Mouse (Mus musculus) ovary, postnatal 36 days (tissue): ENCODE measurements around the gene Arid4a.
A peak's percentile ranks its signal among the peaks of the same experiment; 100 is the strongest.
"Not testable (repeated sequence)": the region's sequence is repeated elsewhere in the genome, so short reads cannot be mapped to it uniquely, and the experiment has no call there.

Experiments
- DNase-seq: peaks from one replicate; pipeline ENCODE4 v3.0.0; 2022; ENCODE audit warnings: low spot score, mixed read lengths

Gene Arid4a

GRCm38 (mm10) chr12:71016503-71017241 is 882 bp downstream of the Arid4a start:
- peak; percentile 67 for DNase-seq

GRCm38 (mm10) chr12:71017242-71017571 is 1.4 kb downstream of the Arid4a start:
- DNase-seq, result no peak

DNA sequence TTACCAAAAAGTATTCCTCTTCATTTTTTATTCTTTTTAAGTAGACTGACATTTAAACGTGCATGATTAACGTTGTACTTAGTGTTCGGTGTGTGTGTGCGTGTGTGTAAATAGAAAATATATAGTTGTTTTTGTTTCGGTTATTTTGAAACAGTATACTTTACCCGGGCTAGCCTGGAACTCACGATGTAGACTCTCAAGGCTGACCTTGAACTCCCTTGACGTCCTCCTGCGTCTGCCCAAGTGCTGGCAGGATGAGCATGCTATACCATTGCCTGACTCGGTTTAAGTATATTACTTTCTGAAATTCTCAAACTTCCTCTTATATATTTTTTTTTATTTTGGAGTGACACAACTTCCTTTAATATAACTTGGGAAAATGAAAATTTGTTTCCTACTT is 2.0 kb downstream of the Arid4a start:
- no peak for DNase-seq

GRCm38 (mm10) chr12:71019211-71019610 is 3.4 kb downstream of the Arid4a start:
- no peak for DNase-seq

- DNase-seq, result no peak
Observed at GRCm38 (mm10) chr12:71024411-71024810, 8.6 kb downstream of the Arid4a start.

DNA sequence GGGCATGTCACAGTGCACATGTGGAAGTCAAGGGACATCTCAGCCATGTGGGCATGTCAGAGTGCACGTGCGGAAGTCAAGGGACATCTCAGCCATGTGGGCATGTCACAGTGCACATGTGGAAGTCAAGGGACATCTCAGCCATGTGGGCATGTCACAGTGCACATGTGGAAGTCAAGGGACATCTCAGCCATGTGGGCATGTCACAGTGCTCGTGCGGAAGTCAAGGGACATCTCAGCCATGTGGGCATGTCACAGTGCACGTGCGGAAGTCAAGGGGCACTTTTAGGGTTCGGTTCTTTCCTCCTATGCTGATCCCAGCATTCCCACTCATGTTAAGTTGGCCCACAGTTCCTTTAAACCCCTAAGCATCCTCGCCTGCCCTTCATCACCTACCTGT is 12.5 kb downstream of the Arid4a start:
- DNase-seq, result not testable (repeated sequence)

- DNase-seq, result no peak
Observed at GRCm38 (mm10) chr12:71030260-71030659, 14.5 kb downstream of the Arid4a start.

- no peak for DNase-seq
Observed at GRCm38 (mm10) chr12:71030722-71031121, 14.9 kb downstream of the Arid4a start.

- DNase-seq, result no peak
Observed at GRCm38 (mm10) chr12:71035826-71036225, 20.0 kb downstream of the Arid4a start.

- DNase-seq, result no peak
Observed at GRCm38 (mm10) chr12:71036729-71037404, 21.1 kb downstream of the Arid4a start.

DNA sequence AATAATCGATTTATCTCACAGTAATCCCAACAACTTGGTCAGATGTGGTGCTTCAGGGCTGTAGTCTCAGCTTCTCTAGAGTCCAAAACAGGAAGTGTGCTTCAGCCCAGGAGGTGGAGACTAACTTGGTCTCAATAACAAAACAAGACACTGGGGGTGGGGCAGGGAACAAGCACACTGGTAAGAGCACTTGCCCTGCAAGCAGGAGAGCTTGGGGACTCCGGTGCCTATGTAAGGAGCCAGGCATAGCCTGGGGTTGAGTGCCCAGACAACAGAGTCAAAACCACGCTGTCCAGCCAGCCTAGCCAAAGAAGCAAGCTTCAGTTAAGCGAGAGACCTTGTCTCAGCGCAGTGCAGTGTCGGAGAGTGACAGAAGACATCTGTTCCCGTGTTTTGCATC is 24.7 kb downstream of the Arid4a start:
- peak; percentile 12 for DNase-seq

- no peak for DNase-seq
Observed at GRCm38 (mm10) chr12:71042451-71042850, 26.7 kb downstream of the Arid4a start.

DNA sequence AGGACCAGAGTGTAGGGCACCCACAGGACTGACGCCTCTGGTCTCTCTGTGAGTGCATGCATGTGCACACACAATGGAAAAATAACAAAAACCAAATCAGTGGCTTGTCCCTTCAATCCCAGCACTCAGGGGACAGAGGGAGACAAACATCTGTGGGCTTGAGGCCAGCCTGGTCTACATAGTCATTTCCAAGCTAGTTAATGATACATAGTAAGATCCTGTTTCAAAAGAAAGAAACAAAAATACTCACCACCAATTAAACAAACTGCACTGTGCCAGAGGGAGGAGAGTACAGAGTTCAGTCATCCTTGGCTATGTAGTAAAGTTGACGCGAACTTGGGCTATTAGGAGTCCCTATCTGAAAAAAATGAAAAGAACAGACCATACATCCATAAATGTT is 27.8 kb downstream of the Arid4a start:
- DNase-seq, result no peak

DNA sequence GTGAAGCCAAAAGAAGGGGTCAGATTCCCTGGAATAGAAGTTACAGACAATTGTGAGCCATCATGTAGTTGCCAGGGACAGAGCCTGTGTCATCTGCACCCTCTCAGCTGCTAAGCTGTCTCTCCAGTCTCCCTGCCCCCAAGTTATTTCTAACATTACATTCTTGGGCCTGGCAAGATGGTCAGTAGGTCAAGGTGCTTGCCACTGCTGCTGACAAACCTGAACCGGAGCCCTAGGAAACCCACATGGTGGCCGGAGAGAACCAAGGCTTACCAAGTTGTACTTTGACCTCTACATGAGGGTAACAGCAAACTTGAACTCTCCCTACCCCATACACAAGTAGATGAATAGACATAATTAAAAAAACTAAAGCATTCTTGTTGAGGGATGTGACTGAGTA is 28.7 kb downstream of the Arid4a start:
- no peak for DNase-seq

GRCm38 (mm10) chr12:71046501-71046900 is 30.7 kb downstream of the Arid4a start:
- DNase-seq, result no peak

DNA sequence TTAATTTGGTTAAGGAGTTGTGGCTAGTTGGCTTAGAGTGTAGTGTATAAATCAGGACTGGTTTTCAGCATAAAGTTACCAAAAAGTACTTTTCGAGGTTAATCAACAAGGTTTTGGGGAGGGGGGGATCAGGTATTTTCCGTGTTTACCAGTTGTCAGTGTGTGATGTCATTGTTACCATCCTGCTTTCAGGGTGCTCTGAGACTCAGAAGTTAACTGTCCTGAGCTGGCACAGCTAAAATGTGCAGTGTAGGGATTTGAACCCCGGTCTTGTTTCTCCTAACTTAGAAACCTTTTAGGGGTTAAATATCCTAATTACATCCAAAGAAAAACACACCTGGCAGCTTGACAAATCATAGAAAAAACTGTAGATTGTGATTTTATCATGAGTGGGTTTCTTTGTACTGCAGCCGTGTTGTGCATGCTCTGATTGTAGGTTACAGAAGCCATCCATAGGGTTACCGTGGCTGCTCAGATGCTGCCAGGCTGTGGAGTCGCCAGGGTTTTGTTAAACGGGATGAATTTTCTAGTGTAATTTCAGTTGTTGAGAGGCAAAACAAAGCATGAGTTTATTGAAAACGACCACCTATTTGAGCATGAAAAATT is 31.8 kb downstream of the Arid4a start:
- DNase-seq, result no peak

DNA sequence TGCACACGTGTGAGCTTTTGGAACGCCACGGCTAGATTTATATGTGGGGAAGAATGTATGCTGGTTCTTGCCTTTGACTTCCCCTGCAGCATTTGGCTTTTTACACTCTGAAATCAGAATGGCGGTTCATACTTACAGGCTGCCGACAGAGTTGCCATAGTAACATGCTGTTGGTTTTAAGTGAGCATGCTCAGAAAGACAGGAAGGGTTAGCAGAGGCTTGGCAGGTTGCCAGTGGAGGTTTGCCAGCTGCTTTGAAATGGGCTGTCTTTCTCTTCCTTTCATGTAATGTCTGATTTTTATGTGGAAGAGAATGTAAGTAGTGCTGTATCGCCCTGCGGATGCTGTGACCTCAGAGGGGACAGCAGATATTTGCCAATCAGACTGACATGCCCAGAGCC is 32.3 kb downstream of the Arid4a start:
- DNase-seq, result peak; percentile 89

- no peak for DNase-seq
Observed at GRCm38 (mm10) chr12:71048561-71048960, 32.8 kb downstream of the Arid4a start.

DNA sequence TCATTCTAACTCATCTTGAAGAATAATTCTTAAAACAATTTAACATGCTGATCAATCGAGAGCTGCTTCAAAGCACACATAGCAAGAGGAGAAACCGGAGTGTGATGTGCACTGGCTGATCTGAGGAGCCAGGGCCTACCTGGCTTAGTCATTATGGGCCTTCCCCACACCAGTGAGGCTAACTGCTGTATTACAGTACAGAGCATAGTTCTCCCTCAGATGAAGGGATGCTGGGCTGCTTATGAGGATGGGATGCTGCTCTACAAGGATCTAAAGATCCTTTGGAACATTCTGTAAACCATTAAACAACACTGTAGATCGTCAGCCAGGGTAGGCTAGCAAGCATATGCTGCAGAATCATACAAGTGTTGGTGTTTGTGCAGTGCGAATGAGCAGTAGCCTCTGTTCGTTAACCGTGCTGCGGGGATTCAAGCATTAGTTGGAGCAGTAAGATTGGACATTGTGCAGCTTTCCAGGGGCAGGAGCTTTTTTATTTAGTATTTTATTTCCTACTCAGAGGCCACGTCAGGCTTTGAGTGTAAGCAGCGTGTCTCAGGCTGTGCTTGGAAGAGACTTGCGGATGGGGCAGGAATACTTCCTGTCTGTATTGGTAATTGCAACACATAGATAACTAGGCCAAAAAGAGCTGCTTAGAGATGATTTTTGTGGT is 33.9 kb downstream of the Arid4a start:
- DNase-seq, result no peak

- DNase-seq, result no peak
Observed at GRCm38 (mm10) chr12:71051079-71051478, 35.3 kb downstream of the Arid4a start.

DNA sequence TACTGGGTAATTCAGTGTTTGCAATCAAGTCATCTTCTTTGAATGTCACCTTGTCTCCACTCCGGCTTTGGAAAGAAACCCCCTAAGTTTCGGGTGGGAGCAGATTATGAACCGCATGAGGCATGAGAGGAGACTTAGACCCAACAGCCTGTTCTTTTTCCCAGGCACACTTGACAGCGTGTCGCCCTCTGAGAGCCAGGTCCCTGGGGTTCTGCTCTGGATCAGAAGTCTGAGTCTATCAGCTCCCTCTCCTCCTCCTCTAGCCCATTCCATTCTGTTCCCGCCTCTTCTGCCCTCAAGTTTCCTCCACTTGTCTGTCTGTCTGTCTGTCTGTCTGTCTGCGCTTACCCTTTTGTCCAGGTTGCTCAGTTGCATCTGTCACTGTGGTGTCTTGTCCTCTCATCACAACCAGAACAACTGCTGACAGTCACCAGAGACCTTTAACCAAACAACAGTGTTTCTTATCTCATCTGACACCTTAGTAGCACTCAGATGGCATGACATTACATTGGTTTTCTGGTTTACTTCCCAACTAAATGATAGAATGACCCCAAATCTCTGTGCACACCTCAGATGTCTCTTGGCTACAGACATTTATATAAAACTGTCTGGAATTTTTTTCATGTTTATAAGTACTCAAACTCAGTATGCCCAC is 36.7 kb downstream of the Arid4a start:
- no peak for DNase-seq

DNA sequence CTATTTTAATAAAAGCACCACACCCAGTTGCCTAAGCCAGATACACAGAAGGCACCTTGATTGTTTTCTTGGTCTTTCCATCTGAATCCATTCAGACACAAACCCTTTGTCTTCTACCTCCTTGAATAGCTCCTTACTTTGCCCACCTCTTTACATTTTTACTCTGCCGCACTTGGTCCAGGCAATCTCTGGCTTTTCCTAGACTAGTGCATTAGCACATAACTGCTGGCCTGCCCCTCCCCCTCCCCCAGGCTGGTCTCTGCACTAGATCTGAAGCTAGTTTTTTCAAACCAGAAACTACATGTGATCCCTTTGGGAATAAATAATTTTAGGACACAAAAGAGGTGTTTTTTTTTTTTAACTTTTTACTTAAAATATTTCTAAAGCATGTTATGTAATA is 37.2 kb downstream of the Arid4a start:
- DNase-seq, result no peak
